Mouse (Mus musculus) liver, embryonic 15.5 days (tissue): ENCODE results near the gene Rnf43. TPM values are rescaled to one million over a fixed set of nuclear protein-coding genes. Genes with fewer than 3 reads are reported as not detected.

Experiments used
- ATAC-seq: fragments of 200-750 bp; cut with Nextera tagmentation; 2 replicates; pipeline ENCODE4 v1.8.0; 2017; ENCODE audit warnings: moderate number of reproducible peaks, mild to moderate bottlenecking, moderate library complexity; ENCODE audit not compliant: insufficient read depth
- H3K27ac ChIP-seq: fragments of 300-500 bp; sonication (generic); replicated peaks from 2 replicates; pipeline ENCODE4 v1.5.1; 2015; ENCODE audit warnings: mild to moderate bottlenecking, inconsistent platforms
- H3K27me3 ChIP-seq: fragments of 300-500 bp; sonication (generic); 2 replicates; pipeline ENCODE4 v1.6.1; 2015; ENCODE audit warnings: mild to moderate bottlenecking, inconsistent platforms
- H3K36me3 ChIP-seq: fragments of 300-500 bp; sonication (generic); replicated peaks from 2 replicates; pipeline ENCODE4 v1.6.1; 2015; ENCODE audit warnings: moderate library complexity, mild to moderate bottlenecking, inconsistent platforms
- H3K4me1 ChIP-seq: fragments of 300-500 bp; sonication (generic); replicated peaks from 2 replicates; pipeline ENCODE4 v1.6.1; 2015; ENCODE audit warnings: inconsistent platforms
- H3K4me2 ChIP-seq: fragments of 300-500 bp; sonication (generic); 2 replicates; pipeline ENCODE4 v1.6.1; 2015; ENCODE audit warnings: moderate library complexity, mild to moderate bottlenecking, inconsistent platforms
- H3K4me3 ChIP-seq: fragments of 300-500 bp; sonication (generic); replicated peaks from 2 replicates; pipeline ENCODE4 v1.5.1; 2015; ENCODE audit warnings: mild to moderate bottlenecking, inconsistent platforms
- H3K9ac ChIP-seq: fragments of 300-500 bp; sonication (generic); 2 replicates; pipeline ENCODE4 v1.6.1; 2015; ENCODE audit warnings: moderate library complexity, mild to moderate bottlenecking, inconsistent platforms
- H3K9me3 ChIP-seq: fragments of 300-500 bp; sonication (generic); replicated peaks from 2 replicates; pipeline ENCODE4 v1.6.1; 2016; ENCODE audit warnings: inconsistent platforms
- WGBS: fragments of 180-500 bp; shearing (Covaris S2); methylation state at CpG from one replicate; pipeline ENCODE4 v1.1.7; 2015; ENCODE audit warnings: mixed read lengths; ENCODE audit not compliant: insufficient replicate concordance; 5-methylcytosine and 5-hydroxymethylcytosine counted together
- polyA plus RNA-seq: library from polyadenylated mRNA; unstranded; fragments of >200 nt; fragmentation: Nextera tagmentation; extraction: Ambion mirVana; gene quantifications from 2 replicates; pipeline ENCODE4 v1.2.1, GENCODE M21; 2015

The Rnf43 gene
- polyA plus RNA-seq, 1 experiment from 2014 or later: 5.0 TPM

- WGBS: 42% methylated on average over 5 of the region's 5 CpGs
- no peak overlapping the region for H3K4me2 ChIP-seq
- H3K4me1 ChIP-seq: no peaks in the 10 kb centered on the region
- no peak overlapping the region for H3K9ac ChIP-seq
- H3K27me3 ChIP-seq: no peaks in the 10 kb centered on the region
- H3K27ac ChIP-seq: no peak overlapping the region
- H3K4me3 ChIP-seq: no peak overlapping the region
- no peaks in the 10 kb centered on the region for H3K9me3 ChIP-seq
- H3K36me3 ChIP-seq: no peaks in the 10 kb centered on the region
- no peak for ATAC-seq
Observed at GRCm38 (mm10) chr11:87654693-87655092, 7.8 kb upstream of the Rnf43 start.

GRCm38 (mm10) chr11:87659216-87659615 lies 3.3 kb upstream of the Rnf43 start:
- H3K9me3 ChIP-seq: no peaks in the 10 kb centered on the region
- no peak overlapping the region for H3K4me3 ChIP-seq
- 66% methylated on average over 7 of the region's 7 CpGs for WGBS
- no peak for ATAC-seq
- H3K4me1 ChIP-seq: peaks cover 6% of the 10 kb centered on the region
- peaks cover 9% of the 10 kb centered on the region; the same call in 1 of the 2 replicates for H3K27me3 ChIP-seq
- no peak overlapping the region for H3K9ac ChIP-seq
- H3K4me2 ChIP-seq: no peak overlapping the region
- no peaks in the 10 kb centered on the region for H3K36me3 ChIP-seq
- no peak overlapping the region for H3K27ac ChIP-seq

GRCm38 (mm10) chr11:87662822-87663221 lies 300 bp downstream of the Rnf43 start:
- Histone ChIP-seq H3K36me3 (no peaks in the 10 kb centered on the region), H3K4me3 (peak overlapping the region; percentile 44), H3K4me2 (peak overlapping the region; percentile 56), H3K4me1 (peaks cover 9% of the 10 kb centered on the region), H3K27me3 (peaks cover 9% of the 10 kb centered on the region; the same call in 1 of the 2 replicates), H3K27ac (0 out of 2 replicates have a peak overlapping the region, but pooled peaks have one; percentile 5), H3K9ac (0 out of 2 replicates have a peak overlapping the region, but pooled peaks have one; percentile 3), H3K9me3 (no peaks in the 10 kb centered on the region)
- 16% methylated on average over 14 of the region's 14 CpGs for WGBS
- ATAC-seq: no peak

- 0 out of 2 replicates have a peak overlapping the region, but pooled peaks have one; percentile 12 for H3K9ac ChIP-seq
Observed at GRCm38 (mm10) chr11:87663948-87664347, 1.4 kb downstream of the Rnf43 start.

GRCm38 (mm10) chr11:87664521-87664920 lies 2.0 kb downstream of the Rnf43 start:
- Histone ChIP-seq H3K27me3 (peaks cover 9% of the 10 kb centered on the region; the same call in 1 of the 2 replicates), H3K9me3 (no peaks in the 10 kb centered on the region), H3K4me2 (peak overlapping the region; percentile 38), H3K27ac (no peak overlapping the region), H3K36me3 (no peaks in the 10 kb centered on the region), H3K4me3 (peak overlapping the region; percentile 44), H3K9ac (0 out of 2 replicates have a peak overlapping the region, but pooled peaks have one; percentile 12), H3K4me1 (peaks cover 12% of the 10 kb centered on the region)
- WGBS: 70% methylated on average over 12 of the region's 12 CpGs
- no peak for ATAC-seq

More at GRCm38 (mm10) chr11:87663948-87664347, 1.4 kb downstream of the Rnf43 start:
- Histone ChIP-seq H3K36me3 (no peaks in the 10 kb centered on the region), H3K27ac (no peak overlapping the region), H3K27me3 (peaks cover 9% of the 10 kb centered on the region; the same call in 1 of the 2 replicates), H3K4me3 (peak overlapping the region; percentile 44), H3K4me2 (peak overlapping the region; percentile 38), H3K9me3 (no peaks in the 10 kb centered on the region), H3K4me1 (peaks cover 12% of the 10 kb centered on the region)
- 67% methylated on average over 6 of the region's 6 CpGs for WGBS
- ATAC-seq: no peak

- Histone ChIP-seq H3K4me2 (no peak overlapping the region; the same call in 1 of the 2 replicates), H3K9ac (no peak overlapping the region), H3K9me3 (no peaks in the 10 kb centered on the region), H3K27me3 (peaks cover 9% of the 10 kb centered on the region; the same call in 1 of the 2 replicates), H3K4me1 (peaks cover 12% of the 10 kb centered on the region), H3K27ac (no peak overlapping the region), H3K36me3 (no peaks in the 10 kb centered on the region), H3K4me3 (peak overlapping the region; percentile 23; the same call in 1 of the 2 replicates)
- no peak for ATAC-seq
- 62% methylated on average over 6 of the region's 6 CpGs for WGBS
Observed at GRCm38 (mm10) chr11:87665224-87665623, 2.7 kb downstream of the Rnf43 start.

- peak overlapping the region; percentile 32 for H3K4me3 ChIP-seq
- H3K27ac ChIP-seq: peak overlapping the region; percentile 76; the same call in 1 of the 2 replicates
- ATAC-seq: no peak
- peaks cover 12% of the 10 kb centered on the region for H3K4me1 ChIP-seq
- no peaks in the 10 kb centered on the region for H3K36me3 ChIP-seq
- H3K9me3 ChIP-seq: no peaks in the 10 kb centered on the region
- WGBS: 64% methylated on average over 2 of the region's 2 CpGs
- H3K4me2 ChIP-seq: peak overlapping the region; percentile 45
- H3K27me3 ChIP-seq: peaks cover 9% of the 10 kb centered on the region; the same call in 1 of the 2 replicates
- H3K9ac ChIP-seq: no peak overlapping the region
Observed at GRCm38 (mm10) chr11:87665658-87666057, 3.1 kb downstream of the Rnf43 start.

- H3K9ac ChIP-seq: no peak overlapping the region
- no peaks in the 10 kb centered on the region for H3K9me3 ChIP-seq
- H3K27ac ChIP-seq: peak overlapping the region; percentile 76
- WGBS: 48% methylated on average over 12 of the region's 12 CpGs
- no peaks in the 10 kb centered on the region for H3K36me3 ChIP-seq
- H3K4me1 ChIP-seq: peaks cover 12% of the 10 kb centered on the region
- ATAC-seq: no peak
- H3K4me3 ChIP-seq: peak overlapping the region; percentile 32
- peak overlapping the region; percentile 45 for H3K4me2 ChIP-seq
- H3K27me3 ChIP-seq: peaks cover 9% of the 10 kb centered on the region; the same call in 1 of the 2 replicates
Observed at GRCm38 (mm10) chr11:87666256-87667035, 3.9 kb downstream of the Rnf43 start.

GRCm38 (mm10) chr11:87667107-87668090 lies 4.9 kb downstream of the Rnf43 start:
- Histone ChIP-seq H3K4me1 (peaks cover 11% of the 10 kb centered on the region), H3K9me3 (no peaks in the 10 kb centered on the region), H3K4me2 (0 out of 2 replicates have a peak overlapping the region, but pooled peaks have one; percentile 11), H3K27me3 (peaks cover 9% of the 10 kb centered on the region; the same call in 1 of the 2 replicates), H3K4me3 (no peak overlapping the region), H3K36me3 (no peaks in the 10 kb centered on the region), H3K27ac (no peak overlapping the region), H3K9ac (no peak overlapping the region)
- no peak for ATAC-seq
- 36% methylated on average over 4 of the region's 4 CpGs for whole genome bisulfite sequencing

- 83% methylated on average over 1 of the region's 1 CpGs for WGBS
- Histone ChIP-seq H3K9ac (no peak overlapping the region), H3K9me3 (no peaks in the 10 kb centered on the region), H3K27ac (no peak overlapping the region), H3K4me2 (no peak overlapping the region), H3K36me3 (no peaks in the 10 kb centered on the region), H3K4me3 (no peak overlapping the region), H3K27me3 (no peaks in the 10 kb centered on the region), H3K4me1 (no peaks in the 10 kb centered on the region)
- ATAC-seq: no peak
Observed at GRCm38 (mm10) chr11:87673282-87673681, 10.8 kb downstream of the Rnf43 start.
